Mouse (Mus musculus) forebrain, embryonic 16.5 days (tissue): ENCODE results near the gene Pard6b. TPM values are rescaled to one million over a fixed set of nuclear protein-coding genes. Genes with fewer than 3 reads are reported as not detected.

Source experiments
- ATAC-seq: fragments of 200-750 bp; cut with Nextera tagmentation; 2 replicates; pipeline ENCODE4 v1.8.0; 2017; ENCODE audit warnings: mild to moderate bottlenecking, moderate library complexity
- H3K27ac ChIP-seq: fragments of 300-500 bp; sonication (generic); 2 replicates; pipeline ENCODE4 v1.5.1; 2014; ENCODE audit warnings: low read length, control low read depth
- H3K27me3 ChIP-seq: fragments of 300-500 bp; sonication (generic); replicated peaks from 2 replicates; pipeline ENCODE4 v1.6.1; 2014; ENCODE audit warnings: low read length; ENCODE audit not compliant: control insufficient read depth, insufficient read depth
- H3K36me3 ChIP-seq: fragments of 300-500 bp; sonication (generic); 2 replicates; pipeline ENCODE4 v1.6.1; 2014; ENCODE audit not compliant: control insufficient read depth, insufficient read depth
- H3K4me1 ChIP-seq: fragments of 300-500 bp; sonication (generic); replicated peaks from 2 replicates; pipeline ENCODE4 v1.6.1; 2014; ENCODE audit warnings: low read length; ENCODE audit not compliant: control insufficient read depth, insufficient read depth
- H3K4me2 ChIP-seq: fragments of 300-500 bp; sonication (generic); 2 replicates; pipeline ENCODE4 v1.6.1; 2014; ENCODE audit warnings: mild to moderate bottlenecking, low read length, control low read depth
- H3K4me3 ChIP-seq: fragments of 300-500 bp; sonication (generic); replicated peaks from 2 replicates; pipeline ENCODE4 v1.5.1; 2014; ENCODE audit warnings: mild to moderate bottlenecking, low read length, control low read depth
- H3K9ac ChIP-seq: fragments of 300-500 bp; sonication (generic); replicated peaks from 2 replicates; pipeline ENCODE4 v1.6.1; 2014; ENCODE audit warnings: low read depth, low read length, control low read depth
- H3K9me3 ChIP-seq: fragments of 300-500 bp; sonication (generic); 2 replicates; pipeline ENCODE4 v1.6.1; 2016; ENCODE audit warnings: low read length; ENCODE audit not compliant: control insufficient read depth
- WGBS: fragments of 180-500 bp; shearing (Covaris S2); extraction: QIAGEN DNeasy Blood & Tissue Kit; methylation state at CpG from one replicate; pipeline ENCODE4 v1.1.7; 2014; 5-methylcytosine and 5-hydroxymethylcytosine counted together
- polyA plus RNA-seq: library from polyadenylated mRNA; unstranded; fragments of >200 nt; fragmentation: Nextera tagmentation; extraction: Ambion mirVana; gene quantifications from 2 replicates; pipeline ENCODE4 v1.2.1, GENCODE M21; 2015

The Pard6b gene
- polyA plus RNA-seq, 1 experiment from 2014 or later: 6.2 TPM

DNA sequence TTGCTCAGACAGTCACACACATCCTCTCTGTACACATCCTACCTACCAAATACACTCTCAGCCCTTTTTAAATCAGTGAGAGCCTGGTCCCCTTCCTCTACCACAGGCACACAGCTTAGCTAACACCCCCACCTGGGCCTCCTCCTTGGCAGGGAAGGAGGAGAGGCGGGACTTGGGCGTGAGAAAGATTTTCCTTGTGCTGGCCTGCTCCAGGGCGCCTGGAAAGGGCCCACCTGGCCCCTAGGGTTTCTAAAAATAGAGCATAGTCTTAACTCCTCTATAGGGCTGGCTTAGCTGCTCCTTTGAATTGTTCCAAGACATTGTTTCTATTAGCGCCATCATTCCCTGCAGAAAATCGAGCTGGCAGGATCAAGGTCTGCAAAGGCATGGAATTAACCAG lies 35.0 kb upstream of the Pard6b start:
- Histone ChIP-seq H3K36me3 (no peaks in the 10 kb centered on the region), H3K27me3 (peaks cover 15% of the 10 kb centered on the region), H3K4me3 (no peak overlapping the region), H3K9me3 (no peaks in the 10 kb centered on the region), H3K4me2 (no peak overlapping the region), H3K27ac (no peak overlapping the region), H3K9ac (no peak overlapping the region), H3K4me1 (peaks cover 21% of the 10 kb centered on the region)
- ATAC-seq: no peak
- WGBS: 5% methylated on average over 5 of the region's 5 CpGs

DNA sequence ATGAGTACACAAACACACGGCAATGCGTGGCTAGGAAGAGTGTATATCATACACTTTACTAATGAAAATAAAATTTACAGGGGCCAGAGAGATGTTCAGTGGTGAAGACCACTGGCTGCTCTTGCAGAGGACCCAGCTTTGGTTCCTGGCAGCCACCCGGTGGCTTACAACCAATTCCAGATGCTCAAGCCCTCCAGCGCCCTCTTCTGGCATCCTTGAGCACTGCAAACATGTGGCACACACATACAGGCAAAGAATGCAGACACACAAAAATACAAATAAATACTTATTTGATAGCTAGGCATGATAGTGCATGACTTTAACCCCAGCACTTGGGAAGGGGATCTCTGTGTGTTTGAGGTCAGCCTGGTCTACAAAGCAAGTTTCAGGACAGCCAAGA lies 34.3 kb upstream of the Pard6b start:
- ATAC-seq: no peak
- no peak overlapping the region for H3K4me2 ChIP-seq
- H3K36me3 ChIP-seq: no peaks in the 10 kb centered on the region
- peaks cover 22% of the 10 kb centered on the region for H3K27me3 ChIP-seq
- 76% methylated on average over 4 of the region's 4 CpGs for WGBS
- no peak overlapping the region for H3K4me3 ChIP-seq
- no peaks in the 10 kb centered on the region for H3K9me3 ChIP-seq
- no peak overlapping the region for H3K9ac ChIP-seq
- no peak overlapping the region for H3K27ac ChIP-seq
- peaks cover 22% of the 10 kb centered on the region for H3K4me1 ChIP-seq

- Histone ChIP-seq H3K4me3 (no peak overlapping the region), H3K27me3 (peaks cover 26% of the 10 kb centered on the region), H3K27ac (no peak overlapping the region), H3K4me2 (no peak overlapping the region), H3K9ac (no peak overlapping the region), H3K9me3 (no peaks in the 10 kb centered on the region), H3K36me3 (no peaks in the 10 kb centered on the region), H3K4me1 (peaks cover 22% of the 10 kb centered on the region)
- 13% methylated on average over 16 of the region's 16 CpGs for WGBS
- no peak for ATAC-seq
Observed at GRCm38 (mm10) chr2:168049002-168049635, 31.7 kb upstream of the Pard6b start.

DNA sequence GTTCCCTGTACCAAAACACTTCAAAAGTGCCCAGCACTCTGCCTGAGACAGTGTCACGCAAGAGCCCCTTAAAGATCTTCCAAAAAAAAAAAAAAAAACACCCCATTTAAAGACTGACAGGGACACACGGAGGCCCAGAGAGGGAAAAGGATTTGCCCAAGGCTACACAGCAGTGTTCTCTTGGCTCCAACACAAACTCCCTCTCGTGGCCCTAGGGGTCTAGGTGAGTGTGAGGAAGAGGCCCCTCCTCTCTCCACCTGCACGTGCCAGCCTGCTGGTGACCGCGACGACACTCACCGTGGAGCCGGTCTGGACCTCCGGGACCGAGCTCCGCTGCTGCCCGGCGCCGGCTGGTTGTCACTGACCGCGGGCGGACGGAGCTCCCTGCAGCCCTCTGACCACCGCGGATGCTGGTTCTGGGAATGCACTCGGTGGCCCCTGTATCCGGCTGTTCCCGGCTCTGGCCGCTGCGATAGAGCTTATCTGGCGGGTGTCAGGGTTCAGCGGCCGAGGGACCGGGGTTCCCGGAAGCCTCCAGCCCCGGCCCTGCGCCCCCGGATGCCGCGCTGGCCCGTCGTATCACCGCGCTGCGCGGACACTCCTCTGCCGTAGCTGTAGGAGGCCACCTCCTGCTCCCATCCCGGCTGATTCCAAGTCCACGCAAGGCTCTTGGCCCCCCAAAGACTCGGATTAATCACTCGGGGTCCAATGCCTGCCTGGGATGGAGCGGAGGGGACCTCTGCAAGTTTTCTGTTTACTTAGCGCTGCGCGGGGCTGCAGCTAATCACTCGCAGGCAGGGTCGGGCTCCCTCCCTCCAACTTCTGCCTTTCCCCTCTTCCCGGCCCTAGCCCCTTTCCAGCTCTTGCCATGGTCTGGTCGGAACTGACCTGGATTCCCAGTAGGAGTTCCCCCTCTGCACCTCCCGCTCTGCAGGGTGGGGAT lies 30.5 kb upstream of the Pard6b start:
- H3K27me3 ChIP-seq: peaks cover 26% of the 10 kb centered on the region
- ATAC-seq: no peak
- H3K9me3 ChIP-seq: no peaks in the 10 kb centered on the region
- WGBS: under 1% methylated on average over 55 of the region's 56 CpGs
- H3K4me3 ChIP-seq: peak overlapping the region; percentile 42
- H3K4me1 ChIP-seq: peaks cover 22% of the 10 kb centered on the region
- no peak overlapping the region for H3K27ac ChIP-seq
- no peaks in the 10 kb centered on the region for H3K36me3 ChIP-seq
- H3K4me2 ChIP-seq: peak overlapping the region; percentile 64
- H3K9ac ChIP-seq: peak overlapping the region; percentile 44

- no peak for ATAC-seq
- Histone ChIP-seq H3K4me2 (no peak overlapping the region), H3K36me3 (no peaks in the 10 kb centered on the region), H3K27ac (no peak overlapping the region), H3K9ac (no peak overlapping the region), H3K4me1 (peaks cover 16% of the 10 kb centered on the region), H3K9me3 (no peaks in the 10 kb centered on the region), H3K27me3 (peaks cover 26% of the 10 kb centered on the region), H3K4me3 (no peak overlapping the region)
- 89% methylated on average over 1 of the region's 1 CpGs for WGBS
Observed at GRCm38 (mm10) chr2:168052156-168052555, 28.6 kb upstream of the Pard6b start.

- H3K27ac ChIP-seq: no peak overlapping the region
- WGBS: 10% methylated on average over 2 of the region's 2 CpGs
- ATAC-seq: no peak
- H3K4me3 ChIP-seq: no peak overlapping the region
- H3K9ac ChIP-seq: no peak overlapping the region
- H3K27me3 ChIP-seq: peaks cover 26% of the 10 kb centered on the region
- H3K4me1 ChIP-seq: peaks cover 16% of the 10 kb centered on the region
- no peaks in the 10 kb centered on the region for H3K9me3 ChIP-seq
- H3K4me2 ChIP-seq: no peak overlapping the region
- H3K36me3 ChIP-seq: no peaks in the 10 kb centered on the region
Observed at GRCm38 (mm10) chr2:168052689-168053088, 28.1 kb upstream of the Pard6b start.

DNA sequence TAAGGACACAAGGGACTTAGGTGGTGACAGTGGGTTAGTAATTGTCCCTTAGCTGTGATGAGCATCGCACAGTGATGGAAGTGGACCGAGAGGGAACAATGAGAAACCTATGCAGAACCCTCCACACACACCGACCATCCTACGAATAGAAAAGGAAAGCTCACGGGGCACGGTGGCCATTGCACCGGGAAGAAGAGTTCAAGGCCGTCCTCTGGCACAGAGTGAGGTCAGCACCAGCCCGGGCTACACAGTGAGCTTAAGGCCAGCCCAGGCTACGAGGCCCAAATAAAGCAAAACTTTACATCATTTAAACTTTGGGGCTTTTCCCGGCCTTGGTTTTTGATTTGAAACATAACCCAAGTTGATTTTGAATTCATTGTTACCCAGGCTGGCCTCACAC lies 26.7 kb upstream of the Pard6b start:
- H3K27ac ChIP-seq: no peak overlapping the region
- WGBS: 89% methylated on average over 11 of the region's 11 CpGs
- H3K4me2 ChIP-seq: no peak overlapping the region
- no peak for ATAC-seq
- no peak overlapping the region for H3K4me3 ChIP-seq
- H3K9ac ChIP-seq: no peak overlapping the region
- no peaks in the 10 kb centered on the region for H3K9me3 ChIP-seq
- no peaks in the 10 kb centered on the region for H3K36me3 ChIP-seq
- H3K27me3 ChIP-seq: peaks cover 21% of the 10 kb centered on the region
- peaks cover 15% of the 10 kb centered on the region for H3K4me1 ChIP-seq

GRCm38 (mm10) chr2:168055910-168056665 lies 24.7 kb upstream of the Pard6b start:
- Histone ChIP-seq H3K9me3 (no peaks in the 10 kb centered on the region), H3K27ac (no peak overlapping the region), H3K4me1 (no peaks in the 10 kb centered on the region), H3K4me2 (no peak overlapping the region), H3K27me3 (peaks cover 8% of the 10 kb centered on the region), H3K9ac (no peak overlapping the region), H3K4me3 (no peak overlapping the region), H3K36me3 (no peaks in the 10 kb centered on the region)
- WGBS: 49% methylated on average over 14 of the region's 14 CpGs
- no peak for ATAC-seq

- Histone ChIP-seq H3K27ac (no peak overlapping the region), H3K36me3 (no peaks in the 10 kb centered on the region), H3K4me3 (no peak overlapping the region), H3K27me3 (peaks cover 3% of the 10 kb centered on the region), H3K4me2 (no peak overlapping the region), H3K9ac (no peak overlapping the region), H3K4me1 (no peaks in the 10 kb centered on the region), H3K9me3 (no peaks in the 10 kb centered on the region)
- WGBS: 68% methylated on average over 8 of the region's 8 CpGs
- no peak for ATAC-seq
Observed at GRCm38 (mm10) chr2:168056666-168056933, 24.2 kb upstream of the Pard6b start.
